In the genomic region with DNA sequence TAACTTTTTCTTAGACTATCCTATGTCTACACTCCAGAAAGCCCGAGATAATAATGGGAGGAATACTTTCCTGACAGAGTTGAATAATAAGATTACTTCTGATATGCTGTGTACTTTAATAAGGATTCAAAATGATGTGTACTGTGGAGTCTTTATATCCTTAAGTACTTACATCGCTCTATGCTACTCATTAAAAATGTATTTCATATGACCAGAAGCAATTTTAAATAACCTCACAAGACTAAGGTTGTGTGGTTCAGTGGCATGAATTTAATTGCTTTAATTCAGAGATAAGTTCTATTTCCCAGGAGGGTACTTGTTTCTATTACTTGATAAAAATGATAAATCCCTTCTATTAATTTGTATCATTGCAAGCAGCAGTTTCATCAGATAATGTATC, we compare ENCODE assay signal across 16 mouse cellular contexts.
"Had no signal": no experiment of that assay in that cellular context is flagged by ENCODE, and none has a peak within 500 bp of the region (broad histone marks: within the 10 kb centered on the region; RNA-seq: fewer than 3 reads in every experiment).

No protein-coding gene starts in this region.

- DNase-seq: lung, adult 18-20 months; lung, embryonic 14.5 days; lung, postnatal 10 days; lung, postnatal 4 days; right cerebral cortex, postnatal 14 days; thymus, adult 2 months; thymus, postnatal 25 days; thymus, postnatal 4 days had no signal

- H3K9me3 ChIP-seq: liver, embryonic 12.5 days; midbrain, embryonic 13.5 days; neural tube, embryonic 12.5 days; stomach, embryonic 15.5 days had no signal

- H3K9ac ChIP-seq: liver, embryonic 12.5 days; liver, embryonic 14.5 days; lung, embryonic 14.5 days; midbrain, embryonic 13.5 days; neural tube, embryonic 12.5 days; stomach, embryonic 15.5 days had no signal

- H3K4me3 ChIP-seq: liver, embryonic 12.5 days; midbrain, embryonic 13.5 days; myocyte; neural tube, embryonic 12.5 days; stomach, embryonic 15.5 days had no signal

- ATAC-seq: liver, embryonic 12.5 days; midbrain, embryonic 13.5 days had no signal

- H3K27ac ChIP-seq: liver, embryonic 12.5 days; liver, embryonic 14.5 days; midbrain, embryonic 13.5 days; neural tube, embryonic 12.5 days; stomach, embryonic 15.5 days; stomach, postnatal 0 days had no signal

- H3K36me3 ChIP-seq: liver, embryonic 12.5 days; midbrain, embryonic 13.5 days; neural tube, embryonic 12.5 days; stomach, embryonic 15.5 days had no signal

- H3K27me3 ChIP-seq: liver, embryonic 12.5 days; midbrain, embryonic 13.5 days; neural tube, embryonic 12.5 days; stomach, embryonic 15.5 days had no signal

- H3K4me1 ChIP-seq: liver, embryonic 12.5 days; midbrain, embryonic 13.5 days; neural tube, embryonic 12.5 days; stomach, embryonic 15.5 days had no signal

- H3K4me2 ChIP-seq: liver, embryonic 12.5 days; lung, embryonic 14.5 days; midbrain, embryonic 11.5 days; midbrain, embryonic 13.5 days; neural tube, embryonic 12.5 days; stomach, embryonic 15.5 days had no signal
